Mouse (Mus musculus) lung, postnatal 36 days (tissue): ENCODE data around the gene Eno1.

Source experiments
- DNase-seq: peaks from one replicate; pipeline ENCODE4 v3.0.0; 2022; ENCODE audit warnings: mixed read lengths

Gene Eno1

GRCm38 (mm10) chr4:150228581-150229348 lies 7.8 kb upstream of the Eno1 start:
- peak; percentile 28 for DNase-seq

GRCm38 (mm10) chr4:150229747-150230390 lies 6.7 kb upstream of the Eno1 start:
- no peak for DNase-seq

GRCm38 (mm10) chr4:150230460-150231407 lies 5.8 kb upstream of the Eno1 start:
- DNase-seq = no peak

- no peak for DNase-seq
These were observed 4.7 kb upstream of the Eno1 start for GRCm38 (mm10) chr4:150231871-150232270.

- DNase-seq = no peak
These were observed 1.8 kb upstream of the Eno1 start for GRCm38 (mm10) chr4:150234599-150235327.

- no peak for DNase-seq
These were observed 936 bp upstream of the Eno1 start for GRCm38 (mm10) chr4:150235585-150235984.

- no peak for DNase-seq
These were observed 490 bp upstream of the Eno1 start for GRCm38 (mm10) chr4:150236031-150236430.

- DNase-seq = peak; percentile 37
These were observed 1.3 kb downstream of the Eno1 start for GRCm38 (mm10) chr4:150237636-150238361.

GRCm38 (mm10) chr4:150238433-150239086 lies 2.0 kb downstream of the Eno1 start:
- DNase-seq = peak; percentile 28

GRCm38 (mm10) chr4:150239087-150239480 lies 2.6 kb downstream of the Eno1 start:
- no peak for DNase-seq

- DNase-seq = peak; percentile 23
These were observed 3.0 kb downstream of the Eno1 start for GRCm38 (mm10) chr4:150239503-150239902.

GRCm38 (mm10) chr4:150239951-150240368 lies 3.4 kb downstream of the Eno1 start:
- peak; percentile 97 for DNase-seq

GRCm38 (mm10) chr4:150240381-150240886 lies 3.9 kb downstream of the Eno1 start:
- no peak for DNase-seq

- DNase-seq = no peak
These were observed 5.2 kb downstream of the Eno1 start for GRCm38 (mm10) chr4:150241708-150242107.

- DNase-seq = peak; percentile 15
These were observed 6.2 kb downstream of the Eno1 start for GRCm38 (mm10) chr4:150242745-150243144.

GRCm38 (mm10) chr4:150245876-150246275 lies 9.4 kb downstream of the Eno1 start:
- DNase-seq = no peak

GRCm38 (mm10) chr4:150248009-150248408 lies 11.5 kb downstream of the Eno1 start:
- peak; percentile 81 for DNase-seq

GRCm38 (mm10) chr4:150248917-150249316 lies 12.4 kb downstream of the Eno1 start:
- no peak for DNase-seq

- no peak for DNase-seq
These were observed 13.3 kb downstream of the Eno1 start for GRCm38 (mm10) chr4:150249731-150250270.

GRCm38 (mm10) chr4:150250549-150251422 lies 14.3 kb downstream of the Eno1 start:
- DNase-seq = no peak
